Mouse (Mus musculus) liver, embryonic 14.5 days (tissue): Measurements from ENCODE around the gene Serping1. TPM values are rescaled to one million over a fixed set of nuclear protein-coding genes. Genes with fewer than 3 reads are reported as not detected.

Source experiments
- ATAC-seq: fragments of 200-750 bp; cut with Nextera tagmentation; 2 replicates; pipeline ENCODE4 v1.8.0; 2017; ENCODE audit warnings: moderate number of reproducible peaks, mild to moderate bottlenecking, moderate library complexity; ENCODE audit not compliant: insufficient read depth
- DNase-seq, 3 experiments: peaks; one replicate each; pipeline ENCODE4 v3.0.0-alpha.2; 2012 to 2013; ENCODE audit warnings: low read depth in 3 of 3, low spot score in 3 of 3
- H3K27ac ChIP-seq: fragments of 300-500 bp; sonication (generic); 2 replicates; pipeline ENCODE4 v1.5.1; 2014; ENCODE audit warnings: moderate library complexity, mild to moderate bottlenecking, control low read depth, inconsistent platforms
- H3K27me3 ChIP-seq: fragments of 300-500 bp; sonication (generic); 2 replicates; pipeline ENCODE4 v1.6.1; 2014; ENCODE audit warnings: mild to moderate bottlenecking, low read length, moderate library complexity; ENCODE audit not compliant: control insufficient read depth, insufficient read depth
- H3K36me3 ChIP-seq: fragments of 300-500 bp; sonication (generic); replicated peaks from 2 replicates; pipeline ENCODE4 v1.6.1; 2014; ENCODE audit warnings: low read depth; ENCODE audit not compliant: control insufficient read depth, insufficient read depth
- H3K4me1 ChIP-seq, 2 experiments: fragments of 200-500 bp in 1 of 2; fragments of 300-500 bp in 1 of 2; sonication (generic) in 1 of 2; replicated peaks; 2 replicates each; pipeline ENCODE4 v1.6.1; 2012 to 2014; ENCODE audit warnings: antibody characterized with exemption in 1 of 2, inconsistent platforms in 1 of 2, low read length in 1 of 2; ENCODE audit not compliant: control insufficient read depth in 2 of 2, insufficient read depth in 2 of 2
- H3K4me2 ChIP-seq: fragments of 300-500 bp; sonication (generic); 2 replicates; pipeline ENCODE4 v1.6.1; 2014; ENCODE audit warnings: low read depth, mild to moderate bottlenecking, control low read depth, moderate library complexity
- H3K4me3 ChIP-seq, 2 experiments: fragments of 200-500 bp in 1 of 2; fragments of 300-500 bp in 1 of 2; sonication (generic) in 1 of 2; 2 replicates each; pipeline ENCODE4 v1.5.1; 2012 to 2014; ENCODE audit warnings: low read depth in 2 of 2, low read length in 2 of 2, mild to moderate bottlenecking in 2 of 2, control low read depth in 1 of 2, inconsistent platforms in 1 of 2, moderate library complexity in 1 of 2; ENCODE audit not compliant: insufficient read depth in 1 of 2
- H3K9ac ChIP-seq: fragments of 300-500 bp; sonication (generic); replicated peaks from 2 replicates; pipeline ENCODE4 v1.6.1; 2014; ENCODE audit warnings: mild to moderate bottlenecking, control low read depth, moderate library complexity
- H3K9me3 ChIP-seq: fragments of 300-500 bp; sonication (generic); 2 replicates; pipeline ENCODE4 v1.6.1; 2016; ENCODE audit warnings: low read length, mixed read lengths; ENCODE audit not compliant: control insufficient read depth
- CTCF ChIP-seq: IDR thresholded peaks from 2 replicates; pipeline ENCODE4 v1.5.1; 2016; ENCODE audit warnings: antibody characterized with exemption, low read depth, control low read depth
- EP300 ChIP-seq: IDR thresholded peaks from 2 replicates; pipeline ENCODE4 v1.6.1; 2016; ENCODE audit warnings: antibody characterized with exemption, low read depth
- WGBS: fragments of 180-500 bp; shearing (Covaris S2); extraction: QIAGEN DNeasy Blood & Tissue Kit; methylation state at CpG from one replicate; pipeline ENCODE4 v1.1.7; 2014; ENCODE audit not compliant: insufficient replicate concordance; 5-methylcytosine and 5-hydroxymethylcytosine counted together
- polyA plus RNA-seq, 2 experiments: library from polyadenylated mRNA; depleted of rRNA in 1 of 2; stranded (reverse) in 1 of 2; unstranded in 1 of 2; fragments of >200 nt; fragmentation: Nextera tagmentation in 1 of 2; extraction: Ambion mirVana in 1 of 2; gene quantifications; 2 replicates each; pipeline versions ENCODE4 v1.2.1 to v1.2.3; 2012 to 2014

Serping1 gene
- polyA plus RNA-seq, 2 experiments: 32.4 to 61.5 TPM

DNA sequence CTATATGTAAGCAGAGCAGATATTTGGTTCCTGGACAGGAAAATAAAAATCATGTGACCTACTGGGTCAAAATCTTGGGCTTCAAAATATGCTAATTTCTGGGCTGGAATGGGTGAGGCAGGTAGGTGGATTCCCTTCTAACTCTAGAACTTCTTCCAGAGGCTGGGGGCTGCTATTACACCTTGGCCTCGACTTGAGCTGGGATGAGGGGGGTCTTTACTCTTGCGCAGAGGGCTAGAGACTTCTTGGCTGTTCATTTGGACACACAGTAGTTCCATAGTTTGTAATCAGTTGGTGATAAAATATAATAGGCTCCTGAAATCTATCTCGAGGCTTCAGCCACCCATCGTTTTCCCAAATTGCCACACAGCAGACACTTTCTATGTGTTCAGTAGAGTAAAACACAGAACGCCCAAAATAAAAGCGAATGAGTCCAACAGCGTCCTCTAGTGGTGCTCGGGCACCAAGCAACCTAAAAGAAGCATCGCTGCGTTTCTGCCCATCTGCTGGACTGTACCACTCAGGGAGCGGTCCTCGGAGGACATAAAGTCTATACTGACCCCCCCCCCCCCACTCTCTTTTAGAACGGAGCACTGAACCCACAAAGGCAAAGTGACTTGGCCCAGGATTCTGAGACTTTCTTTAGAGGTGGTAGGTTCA lies 22.7 kb upstream of the Serping1 start:
- Histone ChIP-seq H3K36me3 (peaks cover 13% of the 10 kb centered on the region), H3K4me3 (peak overlapping the region; percentile 83 to 84), H3K9ac (peak overlapping the region; percentile 88), H3K9me3 (no peaks in the 10 kb centered on the region), H3K4me2 (peak overlapping the region; percentile 95), H3K4me1 (peaks cover 30 to 41% of the 10 kb centered on the region in 2 experiments), H3K27ac (peak overlapping the region; percentile 97), H3K27me3 (no peaks in the 10 kb centered on the region)
- ATAC-seq (peak; percentile 66), DNase-seq (peak; percentile 76 to 84 (median 79))
- TF ChIP-seq CTCF (peak; percentile 96), EP300 (no peak)
- 10% methylated on average over 13 of the region's 13 CpGs for WGBS

DNA sequence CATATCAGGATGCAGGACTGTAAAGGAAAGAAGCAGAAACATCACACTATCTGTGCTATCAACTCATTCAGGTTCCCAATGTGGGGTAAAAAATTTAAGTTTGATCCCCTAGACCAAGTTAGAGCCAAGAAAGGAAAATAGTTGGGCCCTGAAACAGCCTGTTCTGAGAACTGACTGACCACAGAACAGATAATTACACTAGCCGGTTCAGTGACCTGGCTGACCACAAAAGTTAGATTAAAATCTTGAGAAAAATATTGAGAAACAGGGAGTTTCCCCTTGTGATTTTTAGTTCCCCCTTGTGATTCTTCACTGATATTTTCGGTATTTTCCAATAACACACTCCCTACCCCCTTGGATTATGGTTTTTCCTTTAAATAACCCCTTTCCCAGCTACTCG lies 18.6 kb upstream of the Serping1 start:
- no peak for DNase-seq
- Histone ChIP-seq H3K9ac (no peak overlapping the region), H3K27ac (peak overlapping the region; percentile 70)

DNA sequence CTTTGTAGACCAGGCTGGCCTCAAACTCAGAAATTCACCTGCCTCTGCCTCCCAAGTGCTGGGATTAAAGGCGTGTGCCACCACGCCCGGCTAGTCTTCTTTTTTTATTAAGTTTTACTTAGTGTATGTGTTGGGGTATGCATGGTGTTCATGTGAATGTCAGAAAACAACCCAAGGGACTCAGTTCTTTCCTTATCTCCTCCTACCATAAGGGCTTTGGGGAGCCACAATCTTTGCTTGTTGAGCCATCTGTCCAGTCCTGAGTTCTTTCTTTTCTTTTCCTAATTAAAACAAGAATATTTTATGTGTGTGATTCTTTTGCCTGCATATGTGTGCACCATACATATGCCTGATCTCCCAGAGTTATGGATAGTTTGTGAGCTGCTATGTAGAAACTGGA lies 17.9 kb upstream of the Serping1 start:
- TF ChIP-seq CTCF (no peak), EP300 (peak; percentile 81)
- Histone ChIP-seq H3K9ac (no peak overlapping the region; the same call in 1 of the 2 replicates), H3K27me3 (peaks cover 3% of the 10 kb centered on the region), H3K27ac (peak overlapping the region; percentile 70), H3K4me2 (peak overlapping the region; percentile 41), H3K36me3 (no peaks in the 10 kb centered on the region), H3K4me1 (peaks cover 28 to 30% of the 10 kb centered on the region in 2 experiments), H3K9me3 (no peaks in the 10 kb centered on the region), H3K4me3 (no peak overlapping the region)
- whole genome bisulfite sequencing: 41% methylated on average over 3 of the region's 3 CpGs
- ATAC-seq: peak; percentile 68
- peak in 2 of 3 experiments; percentile 59 for DNase-seq

More for the DNA sequence above, 18.6 kb upstream of the Serping1 start:
- H3K36me3 ChIP-seq: no peaks in the 10 kb centered on the region
- H3K27me3 ChIP-seq: peaks cover 2% of the 10 kb centered on the region; the same call in 1 of the 2 replicates
- H3K4me1 ChIP-seq: peaks cover 23 to 26% of the 10 kb centered on the region in 2 experiments
- H3K4me2 ChIP-seq: peak overlapping the region; percentile 41; the same call in 1 of the 2 replicates
- TF ChIP-seq EP300 (no peak), CTCF (no peak)
- no peak overlapping the region for H3K4me3 ChIP-seq
- no peak for ATAC-seq
- H3K9me3 ChIP-seq: no peaks in the 10 kb centered on the region
- WGBS: 50% methylated on average over 3 of the region's 3 CpGs

DNA sequence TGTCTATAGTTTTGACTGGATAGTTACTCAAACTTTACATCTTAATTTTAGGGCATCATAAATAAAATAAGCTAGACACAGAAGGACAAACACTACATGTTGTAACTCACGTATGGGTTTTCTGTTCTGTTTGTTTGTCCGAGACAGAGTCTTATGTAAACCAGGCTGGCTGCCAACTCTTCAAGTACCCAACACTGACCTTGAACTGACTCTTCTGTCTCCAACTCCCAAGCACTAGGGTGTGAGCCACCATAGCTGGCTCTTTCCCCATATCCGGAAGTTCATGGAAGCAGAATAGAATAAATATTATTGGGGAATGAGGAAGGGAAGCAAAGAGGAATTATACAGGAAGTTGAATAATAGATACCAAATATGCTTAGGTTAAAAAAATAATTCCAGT lies 17.3 kb upstream of the Serping1 start:
- no peak for DNase-seq
- Histone ChIP-seq H3K4me3 (peak overlapping the region in 1 of 2 experiments; percentile 13; a peak in 1 of 4 replicates), H3K4me1 (peaks cover 23 to 24% of the 10 kb centered on the region in 2 experiments), H3K36me3 (no peaks in the 10 kb centered on the region), H3K4me2 (peak overlapping the region; percentile 1; the same call in 1 of the 2 replicates), H3K27me3 (peaks cover 9% of the 10 kb centered on the region), H3K9ac (no peak overlapping the region), H3K9me3 (no peaks in the 10 kb centered on the region), H3K27ac (no peak overlapping the region)
- ATAC-seq: no peak
- TF ChIP-seq EP300 (no peak), CTCF (no peak)
- WGBS: 73% methylated on average over 3 of the region's 3 CpGs

DNA sequence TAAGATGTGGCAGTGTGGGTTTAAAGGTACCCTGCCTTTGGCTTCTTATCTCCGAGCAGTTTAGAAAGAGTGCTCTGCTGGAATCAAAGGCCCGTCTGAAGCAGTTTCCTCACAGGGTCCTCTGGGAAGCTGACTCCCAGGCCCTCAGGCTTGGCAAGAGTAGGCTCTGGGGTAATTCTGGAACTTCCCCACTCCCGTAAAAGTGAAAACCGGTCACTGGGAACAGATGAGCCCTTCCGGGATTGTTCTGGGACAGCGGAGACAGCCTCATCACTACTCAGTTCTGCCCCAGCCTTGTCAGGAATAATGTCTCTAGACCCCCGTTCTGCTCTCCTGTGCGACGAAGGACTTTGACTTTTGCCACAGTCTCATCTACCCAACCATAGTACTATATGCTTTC lies 15.2 kb upstream of the Serping1 start:
- Histone ChIP-seq H3K4me2 (no peak overlapping the region), H3K9me3 (no peaks in the 10 kb centered on the region), H3K36me3 (no peaks in the 10 kb centered on the region), H3K27me3 (peaks cover 9% of the 10 kb centered on the region), H3K4me3 (no peak overlapping the region), H3K9ac (no peak overlapping the region), H3K27ac (no peak overlapping the region), H3K4me1 (peaks cover 20 to 22% of the 10 kb centered on the region in 2 experiments)
- ATAC-seq (no peak), DNase-seq (no peak)
- WGBS: 52% methylated on average over 9 of the region's 9 CpGs
- TF ChIP-seq EP300 (no peak), CTCF (no peak)
